Mouse (Mus musculus) common myeloid progenitor, adult 5-6 weeks (primary cell): ENCODE measurements at regions not wholly inside any gene's neighbourhood (a gene's known extent, or its start where the extent isn't known, plus 50 kb on each side); places are given as distances from the start of the nearest gene placed in this dataset.

Source experiments
- ATAC-seq: replicated peaks from 2 replicates; pipeline ENCODE4 v1.8.0; 2016; ENCODE audit warnings: low read depth, mild to moderate bottlenecking, moderate TSS enrichment, inconsistent platforms; ENCODE audit not compliant: poor library complexity, severe bottlenecking

DNA sequence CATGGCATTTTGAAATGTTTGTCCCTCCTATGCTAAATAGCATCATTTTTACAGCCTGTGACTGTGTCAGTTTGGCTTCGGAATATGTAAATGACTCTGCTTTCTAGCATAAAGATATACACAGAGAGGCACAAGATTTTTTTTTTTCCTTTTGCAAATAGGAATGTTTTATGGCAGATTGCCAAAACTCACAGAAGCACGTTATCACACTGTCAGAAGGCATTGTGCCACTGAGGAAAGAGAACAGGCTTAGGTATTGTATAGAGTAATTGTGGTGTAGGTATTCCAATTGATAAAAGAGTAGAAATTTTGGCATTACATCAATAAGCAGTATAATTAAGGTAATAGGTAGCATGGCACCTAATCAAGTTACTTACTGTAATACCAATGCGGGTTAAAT, 988.5 kb upstream of the Tenm2 start:
- ATAC-seq = no peak

DNA sequence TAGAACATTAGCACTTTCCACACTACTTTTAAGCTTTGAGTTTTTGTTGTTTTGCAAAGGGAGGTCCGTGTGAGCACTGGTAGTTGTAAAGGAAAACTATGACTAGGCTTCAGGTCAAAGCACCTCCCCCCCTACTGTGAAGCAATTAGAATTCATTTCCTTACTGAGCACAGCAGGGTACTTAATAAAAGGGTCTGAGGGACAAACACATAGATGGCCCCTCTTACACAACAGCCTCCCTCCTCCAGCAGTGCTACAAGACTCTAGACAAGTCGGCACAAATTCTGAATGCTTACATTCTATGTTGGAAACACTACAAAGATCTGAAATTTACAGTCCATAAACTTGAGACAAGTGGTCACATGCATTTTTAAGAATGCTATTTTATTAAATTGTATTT, 967.6 kb upstream of the Tenm2 start:
- ATAC-seq = no peak

DNA sequence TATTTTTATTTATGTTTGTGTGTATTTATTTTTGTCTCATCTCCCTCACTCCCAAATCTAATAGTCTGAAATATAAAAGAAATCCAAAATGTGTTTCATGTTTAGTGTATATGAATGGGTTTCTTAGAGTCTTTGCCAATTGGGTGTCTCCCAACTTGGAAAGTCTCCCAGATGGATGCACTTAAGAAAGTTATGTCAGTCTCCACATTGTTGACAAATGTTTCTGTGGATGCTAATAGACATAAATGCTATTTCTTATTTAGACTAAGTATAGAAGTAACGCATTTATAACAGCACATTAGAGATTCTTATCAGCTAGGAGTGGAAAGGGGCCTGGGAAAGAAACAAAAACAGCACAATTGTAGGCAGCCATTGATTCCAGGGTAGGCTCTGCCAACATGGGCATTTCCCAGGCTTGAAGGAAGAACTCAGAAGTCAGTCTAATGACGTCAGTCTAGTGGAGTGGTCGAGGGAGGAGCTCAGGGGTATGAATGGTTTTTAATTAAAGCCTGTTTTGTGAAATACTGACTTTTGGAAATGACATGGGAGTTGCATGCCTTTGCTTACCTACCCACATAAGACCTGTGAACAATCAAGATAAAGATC, 965.5 kb upstream of the Tenm2 start:
- no peak for ATAC-seq

DNA sequence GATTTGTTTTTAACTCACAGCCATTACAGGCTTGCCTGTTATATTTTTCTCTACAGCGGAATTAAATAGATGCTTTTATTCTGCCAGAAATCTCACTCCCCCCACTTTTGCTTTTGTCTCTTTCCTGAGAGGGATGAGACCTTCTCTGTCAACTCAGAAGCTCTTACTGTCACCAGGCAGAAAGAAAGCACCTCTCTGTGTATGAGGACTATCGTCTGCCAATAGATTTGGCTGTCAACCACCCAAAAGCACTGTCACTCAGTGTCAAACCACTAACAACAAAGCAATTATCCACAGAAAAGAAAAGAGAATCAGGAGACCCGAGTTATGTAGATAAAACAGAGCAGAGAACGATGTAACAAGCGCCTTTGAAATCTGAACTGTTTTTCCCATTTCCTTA, 958.0 kb upstream of the Tenm2 start:
- ATAC-seq = no peak

DNA sequence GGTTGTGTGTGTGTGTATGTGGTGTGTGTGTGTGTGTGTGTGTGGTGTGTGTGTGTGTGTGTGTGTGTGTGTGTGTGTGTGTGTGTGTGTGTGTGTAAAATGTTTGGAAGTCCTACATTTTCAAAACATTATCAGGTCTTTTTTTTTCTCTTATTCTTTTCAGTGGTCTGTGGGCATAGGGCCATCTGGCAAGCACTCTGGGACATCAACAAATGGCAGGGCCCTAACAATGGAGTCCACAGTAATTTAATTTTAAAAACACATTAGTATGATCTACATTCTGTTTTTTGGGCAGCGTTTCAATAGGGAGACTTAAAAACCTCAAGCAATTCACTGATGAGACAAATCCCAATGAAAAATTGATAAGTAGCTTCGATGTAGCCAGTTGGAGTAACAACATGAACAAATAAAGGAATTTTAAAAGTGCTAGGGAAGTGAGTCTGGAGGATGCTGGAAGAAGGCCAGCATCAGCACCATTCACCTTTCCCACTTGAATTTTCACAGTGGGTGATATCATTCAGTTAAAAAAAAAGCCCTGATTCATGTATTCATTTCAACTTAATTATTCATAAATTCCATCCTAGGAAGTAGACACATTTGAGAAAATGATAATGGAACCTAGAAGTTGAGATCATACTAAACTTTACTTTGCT, 956.3 kb upstream of the Tenm2 start:
- no peak for ATAC-seq

DNA sequence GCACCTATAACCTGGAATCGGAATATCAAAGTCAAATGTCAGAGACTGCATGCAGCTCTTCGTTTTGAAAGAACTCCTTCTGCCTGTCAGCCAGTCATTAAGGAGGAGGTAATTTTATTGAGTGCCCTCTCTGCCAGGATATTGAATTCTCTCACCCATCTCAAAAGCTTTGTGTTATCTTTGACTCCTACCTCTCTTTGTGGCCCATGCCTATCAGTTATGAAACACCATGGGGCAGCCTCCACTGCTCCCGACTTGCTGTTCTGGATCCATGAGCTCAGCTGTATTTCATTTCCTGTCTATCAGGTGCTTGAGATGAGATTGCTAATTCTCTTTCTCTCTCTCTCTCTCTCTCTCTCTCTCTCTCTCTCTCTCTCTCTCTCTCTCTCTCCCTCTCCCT, 955.7 kb upstream of the Tenm2 start:
- no peak for ATAC-seq

DNA sequence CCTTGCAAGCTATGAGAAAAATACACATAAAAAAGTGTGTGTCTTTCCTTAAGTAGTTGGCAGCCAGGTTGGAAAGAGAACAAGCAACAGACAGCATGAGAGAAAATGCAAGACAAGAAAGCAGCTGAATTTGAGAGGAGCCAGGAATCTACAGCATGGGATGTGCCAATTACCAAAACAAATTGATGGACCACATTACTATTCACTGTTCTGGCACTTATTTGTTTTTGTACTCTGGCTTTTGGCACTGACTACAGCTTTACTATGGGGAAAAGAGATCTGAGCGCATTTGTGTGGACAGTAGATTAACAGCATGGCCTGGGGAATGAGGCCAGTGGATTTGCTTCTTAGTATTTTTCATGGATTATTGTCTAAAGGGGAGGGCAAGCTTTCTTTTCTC, 935.0 kb upstream of the Tenm2 start:
- no peak for ATAC-seq

DNA sequence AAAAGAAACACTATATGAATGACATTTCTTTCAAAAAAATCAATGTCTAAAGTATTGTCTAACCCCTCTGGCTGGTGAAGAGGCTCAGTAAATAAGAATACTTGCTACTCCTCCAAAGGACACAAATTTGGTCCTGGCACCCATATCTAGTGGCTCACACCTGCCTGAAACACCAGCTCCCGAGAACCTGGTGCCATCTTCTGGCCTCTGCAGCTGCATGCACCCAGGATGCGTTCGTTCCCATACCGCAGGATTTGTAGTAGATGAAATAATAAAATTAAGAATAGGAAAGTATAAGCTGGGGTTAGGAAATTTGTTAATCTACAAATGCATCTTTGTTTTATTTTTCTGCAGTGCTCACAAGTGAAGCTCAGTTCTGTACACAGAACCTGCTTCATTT, 922.5 kb upstream of the Tenm2 start:
- no peak for ATAC-seq

DNA sequence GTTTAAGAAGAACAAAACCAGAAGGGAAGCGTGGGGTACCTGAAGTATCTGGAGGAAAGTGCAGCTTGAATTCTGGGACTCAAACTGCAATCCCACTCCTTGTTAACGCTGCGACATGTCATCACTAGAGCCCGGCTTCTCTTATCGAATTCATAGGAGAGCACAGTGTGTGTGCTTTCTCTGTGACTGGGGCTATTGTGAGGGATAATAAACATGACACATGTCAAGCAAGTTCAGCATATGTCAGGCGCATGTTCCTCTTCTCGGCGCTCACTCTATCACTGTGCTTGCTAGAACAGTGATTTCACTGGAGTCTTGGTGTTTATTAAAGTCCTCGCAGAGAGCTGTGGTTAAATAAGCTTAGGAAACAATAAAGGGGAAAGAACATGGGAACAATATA, 921.2 kb upstream of the Tenm2 start:
- ATAC-seq = no peak

DNA sequence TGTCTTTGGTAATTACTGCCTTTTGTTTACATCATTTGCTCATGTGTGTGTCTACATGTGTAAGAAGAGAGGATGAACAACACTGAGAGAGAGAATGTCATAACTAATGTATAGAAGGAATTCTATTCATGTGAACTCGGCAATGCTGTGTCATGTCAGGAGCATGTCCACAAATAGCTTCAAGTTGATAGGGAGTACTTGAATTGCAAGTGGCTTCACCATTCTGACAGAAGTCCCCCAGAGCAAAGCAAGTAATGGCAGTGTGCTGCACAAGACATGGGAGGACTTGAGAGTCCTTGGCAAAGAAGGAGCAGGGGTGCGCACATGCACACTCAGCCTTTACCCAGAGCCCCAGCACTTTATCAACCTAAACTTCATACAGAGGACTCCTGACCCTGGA, 919.9 kb upstream of the Tenm2 start:
- no peak for ATAC-seq

DNA sequence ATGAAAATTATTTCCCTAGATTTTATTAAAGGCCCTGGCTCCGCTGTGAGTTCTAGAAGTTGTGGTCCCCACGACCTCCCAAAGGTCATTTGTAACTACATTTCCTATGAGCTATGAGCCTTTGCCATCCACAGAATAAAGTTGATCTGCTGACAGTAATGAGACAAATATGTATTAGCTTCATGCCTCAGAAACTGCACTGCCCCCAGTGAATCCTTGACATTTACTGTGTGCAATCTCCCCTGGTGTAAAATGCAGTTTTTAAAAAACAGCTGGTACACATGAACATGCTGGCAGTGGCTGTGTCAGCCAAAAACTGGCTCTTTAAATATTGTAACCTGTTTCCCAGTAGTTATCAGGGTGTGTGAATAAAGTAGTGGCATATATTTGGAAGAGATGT, 907.7 kb upstream of the Tenm2 start:
- ATAC-seq = no peak

DNA sequence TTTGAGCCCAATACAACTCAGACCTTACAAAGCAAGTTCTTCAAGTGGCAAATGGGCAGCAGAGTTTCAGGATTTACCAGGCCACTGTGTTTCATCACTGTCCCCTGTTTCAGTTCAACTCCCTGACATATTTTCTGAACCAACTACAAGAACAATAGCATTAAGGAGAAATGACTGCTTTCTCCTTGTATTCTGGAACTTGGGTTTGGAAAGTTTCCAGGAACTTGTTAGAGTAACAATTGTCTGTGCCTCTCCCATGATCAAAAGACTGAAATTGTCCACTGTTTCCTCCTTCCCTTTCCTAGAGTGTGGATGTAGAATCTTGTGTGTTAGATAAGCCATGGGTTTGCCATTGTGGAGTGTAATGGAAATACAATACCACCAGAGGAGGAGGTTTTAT, 893.1 kb upstream of the Tenm2 start:
- no peak for ATAC-seq

DNA sequence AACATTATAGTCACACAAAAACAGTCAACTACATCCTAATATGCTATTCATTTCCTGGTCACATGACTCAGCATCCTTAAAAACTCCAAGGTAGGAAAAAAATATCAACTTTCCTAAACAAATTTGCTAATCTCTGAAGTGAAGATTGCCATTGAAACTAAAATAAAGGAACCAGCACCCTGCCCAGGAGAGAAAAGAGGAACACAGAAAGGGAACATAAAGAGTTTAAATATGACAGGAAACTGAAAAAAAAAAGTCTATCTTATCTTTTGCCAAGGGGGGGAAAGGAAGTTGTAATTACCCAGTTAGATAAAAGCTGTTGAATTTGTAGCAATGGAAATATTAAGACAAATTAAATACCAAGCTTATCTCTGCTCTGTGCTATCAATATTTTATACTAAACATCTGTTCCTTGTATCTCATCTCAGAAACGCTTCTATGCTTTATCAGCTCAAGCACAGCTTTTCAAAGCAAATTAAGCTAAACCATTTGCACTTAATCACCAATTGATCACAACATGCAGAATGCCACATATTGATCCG, 888.1 kb upstream of the Tenm2 start:
- ATAC-seq = 0 out of 2 replicates have a peak, but pooled peaks have one; percentile 29

DNA sequence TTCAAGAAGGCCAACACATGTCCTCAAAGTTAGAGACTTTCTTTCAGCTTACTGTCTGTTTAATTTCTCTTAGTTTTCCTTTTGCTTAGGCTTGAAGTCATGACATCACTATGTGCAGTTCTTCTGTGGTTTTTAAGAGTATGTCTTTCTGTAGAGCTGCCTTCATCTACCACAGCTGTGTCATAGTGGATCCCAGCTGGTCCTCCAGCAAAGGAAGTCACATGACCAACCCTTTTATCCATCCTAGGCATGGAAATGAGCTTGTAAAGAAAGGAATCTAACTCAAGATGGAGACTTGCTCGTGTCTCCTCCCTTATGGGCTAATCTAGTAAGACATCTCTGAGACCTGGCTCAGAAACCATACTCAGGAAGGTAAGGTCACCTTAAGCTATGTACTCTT, 886.7 kb upstream of the Tenm2 start:
- ATAC-seq = no peak

DNA sequence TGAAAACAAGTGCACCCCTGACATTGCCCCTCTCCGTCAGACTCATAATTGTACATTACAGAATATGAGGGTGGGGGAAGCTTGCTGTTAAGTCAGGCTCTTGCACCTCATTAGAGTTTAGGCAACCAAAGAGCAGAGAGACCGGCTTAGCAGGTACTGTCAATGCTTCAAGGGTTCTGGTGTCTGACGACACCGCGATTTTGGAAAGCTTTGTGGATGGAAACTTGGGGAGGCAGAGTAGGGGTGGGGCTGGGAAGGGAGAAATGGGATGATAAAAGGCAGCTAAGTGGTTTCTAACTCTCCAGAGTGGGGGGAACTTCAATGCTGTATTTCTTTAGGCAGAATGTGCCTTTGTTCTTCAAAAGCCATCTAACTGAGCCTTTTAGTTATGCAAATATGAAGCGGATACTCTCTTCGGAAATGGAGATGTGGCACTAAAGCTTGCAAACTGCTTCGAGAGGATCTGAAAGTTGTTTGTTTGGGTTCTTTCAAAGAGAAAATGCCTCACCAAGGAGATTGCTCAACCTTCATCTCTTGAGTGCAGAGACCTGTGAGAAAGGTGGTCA, 885.4 kb upstream of the Tenm2 start:
- no peak for ATAC-seq

DNA sequence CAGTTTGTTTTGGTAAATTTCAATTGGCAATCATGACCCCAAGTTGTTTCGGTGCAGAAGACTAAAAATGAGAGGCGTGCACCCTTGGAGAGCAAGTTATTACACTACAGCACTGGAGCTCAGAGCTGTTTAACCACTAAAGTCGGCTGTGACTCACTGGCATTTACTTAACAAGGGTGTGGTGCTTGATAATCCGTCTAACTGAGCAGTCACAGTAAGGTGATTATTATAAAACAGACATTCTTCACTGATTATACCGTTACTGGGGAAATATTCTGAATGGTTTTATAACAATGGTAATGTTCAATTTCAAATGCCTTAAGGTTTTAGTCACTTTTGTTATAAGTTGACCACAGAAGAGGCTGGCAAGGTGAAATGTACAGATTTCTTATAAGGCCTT, 882.0 kb upstream of the Tenm2 start:
- ATAC-seq = no peak

DNA sequence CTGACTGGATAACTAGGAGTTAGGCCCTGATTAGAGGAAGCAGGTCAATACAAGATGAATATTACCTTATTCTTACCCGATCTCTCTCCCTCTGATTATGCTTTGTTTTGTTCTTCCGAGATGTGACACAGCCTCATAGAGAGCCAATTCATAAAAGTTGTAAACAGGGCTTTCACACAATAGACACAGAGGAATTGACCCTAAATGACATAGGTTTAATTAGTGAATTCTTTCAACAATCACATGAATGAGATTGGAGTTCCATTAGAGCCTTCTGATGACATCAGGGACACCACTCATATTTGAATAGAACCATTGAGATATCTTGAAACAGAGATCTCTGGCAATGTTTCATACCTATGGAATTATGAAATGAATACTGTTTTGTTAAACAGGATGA, 856.4 kb upstream of the Tenm2 start:
- no peak for ATAC-seq

DNA sequence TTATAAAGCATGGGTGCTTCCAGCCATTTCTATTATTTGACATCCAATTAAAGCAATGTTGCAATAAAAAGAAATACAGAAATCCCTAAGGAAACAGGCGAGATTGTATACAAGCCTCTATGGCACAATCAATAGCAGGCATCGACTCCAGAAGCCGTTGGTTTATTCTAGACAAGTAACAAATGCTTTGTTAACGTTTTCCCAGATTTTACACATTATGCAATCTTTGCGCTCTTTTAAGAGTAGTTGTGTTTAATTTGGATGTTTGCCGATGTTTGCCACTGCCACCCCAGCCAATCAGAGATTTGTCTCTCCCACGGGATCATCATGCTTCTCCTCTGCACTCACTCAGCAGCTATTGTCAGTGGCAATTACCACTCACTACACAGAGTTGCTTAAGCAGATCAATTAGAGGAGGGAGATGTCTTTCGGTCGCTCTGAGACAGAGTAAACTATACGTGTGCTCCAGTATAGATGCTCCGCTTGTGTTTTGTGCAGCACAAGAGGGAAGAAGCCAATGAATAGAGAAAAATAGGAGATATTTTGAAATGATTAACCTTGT, 839.5 kb upstream of the Tenm2 start:
- ATAC-seq = no peak

DNA sequence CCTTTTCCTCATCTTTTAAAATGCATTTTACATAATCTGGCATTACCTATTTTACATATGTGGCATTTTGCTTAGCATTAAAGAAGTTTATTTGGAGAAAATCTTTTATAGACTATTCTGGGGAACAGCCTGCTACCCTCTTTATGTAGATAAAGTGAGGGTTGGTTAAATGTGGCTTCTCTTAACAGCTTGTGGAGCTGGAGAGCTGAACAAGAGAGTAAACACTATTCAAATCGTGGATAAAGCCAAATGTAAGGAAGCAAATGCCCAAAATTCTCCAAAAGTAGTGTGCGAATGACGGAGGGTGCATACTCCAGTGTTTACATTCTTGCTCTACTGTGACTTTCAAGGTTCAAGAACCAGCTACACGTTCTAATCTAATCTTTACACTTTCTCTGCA, 833.9 kb upstream of the Tenm2 start:
- no peak for ATAC-seq

DNA sequence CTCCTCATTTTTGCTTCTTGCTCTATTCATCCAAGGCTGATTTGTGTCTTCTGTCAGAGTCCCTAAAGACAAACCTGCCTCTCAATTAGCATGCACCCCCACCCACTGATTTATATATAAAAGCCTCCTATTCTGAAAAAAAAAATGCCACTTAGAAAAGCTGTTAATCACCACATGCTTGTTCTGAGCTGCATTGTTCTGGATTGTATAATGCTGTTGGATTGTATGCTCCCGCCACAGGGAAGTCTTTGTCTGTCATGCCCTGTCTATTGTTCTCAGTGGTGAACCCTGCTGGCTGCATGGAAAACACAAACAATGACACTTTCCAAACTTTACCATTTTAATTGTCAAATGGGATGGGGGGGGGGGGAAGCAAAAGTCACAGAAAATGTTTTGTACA, 831.9 kb upstream of the Tenm2 start:
- no peak for ATAC-seq

DNA sequence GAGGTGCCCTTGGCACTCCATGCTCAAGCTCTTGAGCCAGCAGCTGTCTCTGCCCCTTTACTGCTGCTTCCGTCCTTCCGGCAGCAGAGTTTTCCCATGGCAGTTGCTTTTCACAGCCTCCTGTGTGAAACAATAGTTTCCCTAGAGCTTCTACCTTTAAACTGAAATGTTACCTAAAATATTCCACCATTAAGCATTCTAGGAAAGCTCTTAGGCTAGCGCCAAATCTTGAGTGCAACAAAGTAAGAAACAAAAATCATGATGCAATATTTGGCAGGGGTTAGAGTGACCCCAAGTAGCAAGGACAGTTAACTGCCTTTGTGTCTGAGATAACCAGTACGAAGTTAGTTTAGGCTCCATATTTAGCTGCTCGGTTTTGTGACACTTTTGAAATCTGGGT, 830.3 kb upstream of the Tenm2 start:
- no peak for ATAC-seq

DNA sequence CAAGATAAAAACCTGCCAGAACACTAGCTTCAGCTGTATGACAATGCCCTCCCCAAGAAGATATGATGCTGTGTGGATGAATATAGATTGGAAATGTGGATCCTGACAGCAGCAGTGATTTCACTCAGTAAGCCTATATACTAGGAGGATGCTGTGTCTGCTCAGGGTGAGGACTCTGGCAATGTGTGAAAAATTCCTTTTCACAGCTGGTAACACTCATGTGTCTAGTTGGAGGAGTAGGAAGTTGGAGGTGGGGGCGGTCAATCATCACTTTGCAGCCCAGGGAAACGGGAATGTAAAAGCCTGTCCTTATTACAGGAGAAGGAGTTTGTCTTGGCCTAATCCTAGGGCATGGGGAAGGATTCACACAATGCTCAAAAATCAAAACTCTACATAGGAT, 824.3 kb upstream of the Tenm2 start:
- ATAC-seq = no peak
